Mouse (Mus musculus): ENCODE data around the gene Tle6.
A peak's percentile ranks its signal among the peaks of the same experiment; 100 is the strongest.

Gene Tle6

GRCm38 (mm10) chr10:81620786-81621185 is 19.9 kb upstream of the Tle6 start:
- peak in 1 of 2 experiments; percentile 5 for DNase-seq

GRCm38 (mm10) chr10:81619976-81620375 is 19.1 kb upstream of the Tle6 start:
- no peak for DNase-seq

DNA sequence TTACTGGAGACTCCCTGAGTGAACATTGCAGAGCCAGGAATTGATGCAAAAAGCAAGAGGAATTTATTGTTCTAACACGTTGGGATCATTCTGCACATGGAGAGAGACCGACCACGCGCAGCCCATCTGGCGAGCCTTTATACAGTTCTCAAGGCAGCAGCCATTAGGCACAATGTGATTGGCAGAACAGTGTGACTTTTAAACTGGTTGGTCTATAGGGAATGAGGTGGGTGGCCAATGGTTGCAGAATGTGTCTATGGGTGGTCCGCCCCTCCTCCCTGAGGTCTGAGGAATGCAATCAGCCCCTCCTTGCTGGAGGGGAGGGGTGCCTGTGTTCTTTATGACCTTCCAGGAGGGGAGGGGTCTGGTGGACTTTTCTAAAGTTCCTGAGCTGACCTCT is 14.6 kb upstream of the Tle6 start:
- DNase-seq: no peak

- no peak for DNase-seq
These were observed 11.9 kb upstream of the Tle6 start for GRCm38 (mm10) chr10:81612779-81613178.

DNA sequence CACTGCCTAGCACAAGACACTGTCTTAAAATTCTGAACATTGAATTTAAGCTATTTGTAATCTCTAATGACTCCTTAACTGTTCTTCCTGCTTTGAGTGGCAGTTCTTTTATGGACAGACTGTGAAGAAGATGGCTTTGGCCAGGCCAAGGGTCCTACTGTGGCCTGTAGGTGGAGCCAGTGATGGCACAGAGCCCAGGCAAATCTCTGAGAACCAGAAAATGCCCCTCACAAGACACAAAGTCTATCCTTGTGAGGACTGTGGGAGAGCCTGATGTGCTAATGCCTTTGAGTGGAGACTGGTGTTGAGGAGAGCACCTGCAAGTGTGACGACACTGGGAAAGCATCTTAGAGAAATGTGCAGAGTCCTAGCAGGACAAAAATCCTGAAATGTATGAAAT is 7.4 kb upstream of the Tle6 start:
- peak in 1 of 2 experiments; percentile 25 for DNase-seq

DNA sequence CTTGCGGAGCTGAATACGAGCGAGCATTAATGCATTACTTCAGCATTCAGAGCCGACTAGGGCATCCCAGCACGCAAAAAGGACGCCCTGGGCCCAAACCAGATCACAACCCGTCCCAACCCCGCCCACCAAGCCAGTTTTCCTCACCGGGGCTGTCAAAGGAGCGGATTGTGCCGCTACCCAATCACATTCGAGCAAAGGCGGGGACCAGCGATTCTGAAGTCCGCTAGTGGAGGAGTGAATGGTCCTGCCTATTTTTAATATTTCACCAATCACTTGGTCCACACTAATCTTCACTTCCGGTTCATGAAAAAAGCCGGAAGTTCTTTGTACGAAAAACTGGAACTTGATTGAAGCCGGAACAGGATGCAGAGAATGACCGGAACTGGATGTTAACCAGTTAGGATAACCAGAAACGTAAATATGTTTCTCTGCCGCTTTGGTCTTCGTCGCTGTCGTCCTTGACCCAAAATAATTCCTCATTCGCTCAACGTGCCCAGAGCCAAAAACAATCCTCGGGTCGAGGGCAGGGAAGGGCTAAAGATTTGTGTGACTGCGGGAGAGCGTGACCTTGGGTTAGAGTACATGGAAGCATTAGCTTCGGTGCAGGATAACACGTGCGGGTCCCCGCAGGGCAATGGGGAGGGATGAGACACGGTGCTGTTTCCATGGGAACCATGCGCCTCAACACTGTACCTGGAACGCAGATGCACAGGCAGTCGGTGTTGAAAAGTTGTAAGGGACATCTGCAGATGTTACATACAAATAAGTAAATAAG is 5.3 kb upstream of the Tle6 start, which contains the start of gene BC025920:
TSS of gene BC025920 (plus strand) at position 297 of the 778 bp plus-strand sequence.
- DNase-seq: peak; percentile 90 to 97

DNA sequence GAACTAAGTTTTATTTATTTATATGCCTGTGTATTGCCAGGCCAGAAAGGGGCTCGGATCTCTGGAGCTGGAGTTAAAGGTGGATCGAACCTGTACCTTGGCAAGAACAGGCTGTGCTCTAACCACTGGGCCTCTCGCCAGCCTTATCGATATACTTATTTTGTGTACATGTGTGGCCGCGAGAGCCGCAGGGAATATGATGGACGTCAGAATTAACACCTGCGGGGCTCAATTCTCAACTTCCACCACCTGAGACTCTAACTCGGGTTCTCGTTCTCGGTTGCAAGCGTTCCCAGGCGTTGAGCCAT is 4.7 kb upstream of the Tle6 start:
- no peak for DNase-seq

GRCm38 (mm10) chr10:81604968-81605665 is 4.2 kb upstream of the Tle6 start:
- peak; percentile 88 to 92 for DNase-seq

DNA sequence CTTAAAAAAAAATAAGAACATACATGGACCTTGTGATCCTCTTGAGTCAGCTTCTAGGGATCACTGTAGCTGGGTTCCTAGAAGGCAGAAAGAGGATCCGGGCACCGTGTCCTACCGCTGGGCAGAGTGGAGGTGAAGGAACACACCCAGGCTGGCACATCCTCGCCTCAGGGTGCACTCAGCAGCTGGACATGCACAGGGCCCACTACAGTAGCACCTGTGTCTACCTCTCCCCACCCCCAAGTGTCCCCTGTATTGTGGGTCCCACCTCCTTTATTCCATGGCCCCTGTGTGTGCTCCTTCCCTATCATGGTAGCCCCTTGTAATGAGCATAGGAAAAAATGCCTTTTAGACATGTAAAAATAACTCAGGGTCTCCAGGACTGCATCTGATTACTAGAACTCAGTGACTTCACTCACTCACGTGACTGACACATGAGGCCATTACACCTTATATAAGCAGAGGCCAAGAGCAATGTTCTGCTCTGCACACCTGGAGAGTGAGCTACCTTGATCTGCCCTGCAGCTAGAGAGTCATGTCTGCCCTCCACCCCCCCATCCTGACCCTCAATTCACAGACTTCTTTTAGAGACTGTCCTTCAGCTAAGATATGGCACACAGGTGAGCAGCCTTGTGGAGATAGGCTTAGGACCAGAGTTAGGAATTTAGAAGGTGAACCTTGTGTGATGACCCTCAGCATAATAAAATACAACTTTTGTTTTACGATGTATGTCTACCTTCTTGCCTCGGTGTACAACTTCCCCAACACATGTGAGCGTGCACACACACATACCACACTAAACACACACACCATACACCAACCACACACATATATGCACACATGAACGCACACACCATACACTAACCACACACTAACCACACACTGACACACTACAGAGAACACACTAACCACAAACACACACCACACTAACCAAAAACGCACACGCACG is 3.4 kb upstream of the Tle6 start:
- peak in 1 of 2 experiments; percentile 44 for DNase-seq

DNA sequence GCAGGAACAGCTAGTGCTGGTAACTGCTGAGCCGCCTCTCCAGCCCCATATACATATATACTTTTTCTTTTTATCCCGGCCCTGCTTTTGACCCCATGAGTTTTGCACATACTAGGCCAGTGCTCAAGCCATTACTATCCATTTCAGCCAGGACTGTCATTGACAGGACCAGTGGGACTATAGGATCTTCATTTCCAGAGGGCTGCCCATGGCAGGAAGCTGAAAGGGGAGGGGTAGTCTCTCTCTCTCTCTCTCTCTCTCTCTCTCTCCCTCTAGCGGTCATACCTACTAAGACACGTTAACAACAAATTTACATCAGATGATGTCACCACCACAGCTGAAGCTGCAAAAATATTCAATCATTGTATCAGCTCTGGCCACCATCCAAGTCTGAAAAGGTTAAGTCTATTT is 1.9 kb upstream of the Tle6 start:
- DNase-seq: peak; percentile 56 to 61

- DNase-seq: peak in 1 of 2 experiments; percentile 36
These were observed 578 bp upstream of the Tle6 start for GRCm38 (mm10) chr10:81601396-81601905.

- DNase-seq: peak in 1 of 2 experiments; percentile 8
These were observed 777 bp downstream of the Tle6 start for GRCm38 (mm10) chr10:81600096-81600495.

DNA sequence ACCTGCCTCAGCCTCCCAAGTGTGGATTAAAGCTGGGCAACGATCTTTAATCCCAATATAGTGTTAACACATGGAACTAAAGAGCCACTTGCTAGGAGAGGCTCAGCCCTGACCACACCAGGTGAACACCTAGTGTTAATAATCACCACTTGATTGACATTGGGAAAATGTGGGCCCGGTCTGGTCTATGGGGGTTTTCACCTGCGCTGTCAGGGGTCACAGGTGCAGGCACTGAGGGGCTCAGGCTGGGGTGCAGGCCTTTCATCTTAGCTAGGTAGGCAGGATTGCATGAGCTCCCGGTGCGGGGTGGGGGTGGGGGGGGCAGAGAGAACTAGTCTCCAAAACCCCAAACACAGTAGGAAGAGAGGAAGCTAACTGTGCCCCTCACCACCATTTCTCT is 1.2 kb downstream of the Tle6 start:
- DNase-seq: peak in 1 of 2 experiments; percentile 4

- DNase-seq: peak in 1 of 2 experiments; percentile 9
These were observed 2.0 kb downstream of the Tle6 start for GRCm38 (mm10) chr10:81598871-81599270.

DNA sequence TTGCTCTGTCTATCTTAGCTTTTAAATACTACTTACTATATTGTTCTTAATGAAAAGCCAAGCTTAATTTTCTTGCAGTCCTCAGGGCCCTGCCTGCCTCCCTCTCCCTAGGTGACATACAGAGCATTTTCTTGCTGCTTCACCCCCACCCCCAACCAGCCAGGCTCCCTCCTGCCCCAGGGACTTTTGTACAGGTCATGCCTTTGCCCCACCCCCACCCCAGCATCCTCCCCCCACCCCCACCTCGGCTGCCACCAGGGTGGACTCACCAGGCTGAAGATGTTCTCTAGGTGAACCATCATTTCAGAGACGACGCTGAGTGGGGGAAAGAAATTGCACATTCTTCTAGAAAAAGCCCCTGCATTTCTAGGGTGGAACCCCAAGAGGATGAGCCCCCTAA is 2.5 kb downstream of the Tle6 start:
- peak in 1 of 2 experiments; percentile 5 for DNase-seq

DNA sequence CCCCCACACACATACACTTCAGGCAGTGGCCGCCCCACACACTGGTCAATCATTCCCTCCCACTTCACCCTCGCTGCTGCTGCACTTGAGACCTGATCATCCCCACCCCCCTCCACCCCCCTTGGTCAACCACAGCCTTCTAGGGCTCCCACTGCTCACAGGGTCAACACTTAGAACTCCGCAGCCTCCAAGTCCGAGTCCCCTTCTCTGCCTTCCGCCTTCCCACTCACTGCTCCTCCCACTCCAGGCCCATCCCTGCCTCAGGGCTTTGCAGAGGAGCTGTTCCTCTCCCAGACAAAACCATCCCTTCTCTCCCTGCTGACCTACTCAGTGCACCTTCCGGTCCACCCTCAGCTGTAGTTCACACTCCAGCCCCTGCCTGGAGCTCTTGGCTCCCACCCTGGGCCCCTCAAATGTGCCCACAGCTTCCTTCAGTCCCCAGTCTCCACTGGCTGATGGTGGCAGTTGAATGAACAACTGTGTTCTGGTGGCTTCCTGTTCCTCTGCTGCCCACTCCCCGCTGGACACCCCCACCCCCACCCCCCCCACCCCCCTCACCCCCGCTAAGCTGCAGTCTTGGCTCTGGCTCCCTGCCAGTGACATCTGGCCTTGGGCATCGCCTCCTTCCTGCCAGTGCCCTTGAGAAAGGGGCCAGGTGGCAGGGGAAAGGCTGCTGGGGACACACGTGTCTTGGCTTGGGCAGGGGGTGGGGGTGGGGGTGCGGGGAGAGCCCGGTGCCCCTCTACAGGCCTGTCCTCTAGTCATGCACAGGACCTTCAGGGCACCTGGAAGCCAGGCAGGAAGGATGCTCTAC is 3.5 kb downstream of the Tle6 start:
- DNase-seq: peak in 1 of 2 experiments; percentile 19

GRCm38 (mm10) chr10:81596611-81597010 is 4.3 kb downstream of the Tle6 start:
- peak in 1 of 2 experiments; percentile 7 for DNase-seq

DNA sequence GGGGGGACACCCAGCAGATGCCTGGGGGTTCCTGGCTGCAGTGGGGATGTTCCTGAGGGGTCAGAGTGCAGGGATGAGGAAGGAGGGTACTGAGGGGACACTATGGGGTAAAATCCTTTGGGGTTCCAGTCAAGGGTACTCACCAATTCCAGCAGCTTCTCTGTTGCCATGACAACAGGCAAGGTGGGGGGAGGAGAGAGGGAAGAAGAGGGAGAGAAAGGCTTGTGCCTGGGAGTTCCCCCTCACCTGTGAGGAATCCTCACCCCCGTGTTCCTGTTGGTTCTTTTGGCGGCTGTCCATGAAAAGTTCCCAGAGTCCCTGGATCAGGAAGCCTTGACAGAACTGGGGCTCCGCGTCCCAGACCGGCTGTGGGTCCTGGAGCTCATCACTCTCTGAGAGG is 5.3 kb downstream of the Tle6 start:
- DNase-seq: peak in 1 of 2 experiments; percentile 27

DNA sequence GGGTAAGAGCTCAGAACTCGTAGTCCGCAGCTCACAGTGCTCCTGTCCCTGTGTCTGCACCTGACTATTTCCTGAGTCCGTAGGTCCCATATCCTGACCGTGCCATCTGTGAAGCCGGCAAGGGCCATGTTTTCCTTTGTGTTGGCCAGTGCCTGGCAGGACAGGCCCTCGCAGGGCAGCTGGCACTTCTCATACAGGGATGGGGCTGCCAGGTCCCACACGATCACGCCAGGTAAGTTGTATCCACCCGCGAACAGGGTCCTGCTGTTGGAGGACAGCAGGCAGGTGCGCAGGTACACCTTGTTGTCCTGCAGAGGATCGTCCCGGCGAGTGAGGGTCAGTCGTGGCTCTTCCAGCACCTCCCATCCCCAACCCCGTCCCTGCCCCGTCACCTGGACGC is 6.9 kb downstream of the Tle6 start:
- DNase-seq: peak; percentile 65 to 75

- peak in 1 of 2 experiments; percentile 41 for DNase-seq
These were observed 7.7 kb downstream of the Tle6 start for GRCm38 (mm10) chr10:81593223-81593622.

DNA sequence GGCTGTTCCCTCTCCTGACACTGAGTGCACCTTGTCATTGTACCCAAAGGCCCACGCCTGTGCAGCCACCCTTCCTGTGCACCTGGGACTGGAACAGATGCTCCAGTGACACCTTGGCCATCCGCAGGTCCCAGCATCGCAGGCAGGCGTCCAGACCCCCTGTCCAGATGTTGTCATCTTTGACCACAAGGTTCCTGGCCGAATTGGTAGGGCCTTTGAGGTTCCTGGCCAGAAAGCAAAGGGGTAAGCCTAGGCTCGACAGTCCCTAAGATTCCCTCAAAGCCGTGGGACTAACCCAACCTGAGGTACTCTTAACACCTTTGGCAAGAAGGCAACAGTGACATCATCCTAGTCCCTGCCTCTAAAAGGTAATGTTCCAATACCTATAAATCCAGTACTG is 8.2 kb downstream of the Tle6 start:
- peak in 1 of 2 experiments; percentile 21 for DNase-seq

DNA sequence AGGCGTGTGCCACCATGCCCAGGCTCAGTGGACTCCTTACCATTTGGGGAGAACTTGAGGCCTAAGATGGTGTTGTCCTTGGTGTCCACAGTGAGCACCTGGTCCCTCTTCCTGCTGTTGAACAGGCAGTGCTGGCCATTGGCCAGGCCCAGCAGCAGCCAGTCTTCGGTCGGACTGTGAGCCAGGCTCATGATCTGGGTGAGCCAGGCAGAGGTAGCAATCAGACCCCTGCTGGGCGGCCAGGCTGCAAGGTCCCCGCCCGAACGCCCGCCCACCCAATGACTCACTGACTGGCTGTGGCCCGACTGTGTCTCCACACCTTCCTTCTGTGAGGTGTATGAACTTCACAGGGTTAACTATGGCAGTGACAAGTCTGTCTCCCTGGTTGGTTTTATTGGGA is 9.0 kb downstream of the Tle6 start:
- DNase-seq: peak in 1 of 2 experiments; percentile 54

Data from cerebellum, adult 18-20 months (tissue).